Mouse (Mus musculus): ENCODE results near the gene Pik3ap1.
"Not testable (repeated sequence)": the region's sequence is repeated elsewhere in the genome, so short reads cannot be mapped to it uniquely, and the experiment has no call there.

Gene Pik3ap1

DNA sequence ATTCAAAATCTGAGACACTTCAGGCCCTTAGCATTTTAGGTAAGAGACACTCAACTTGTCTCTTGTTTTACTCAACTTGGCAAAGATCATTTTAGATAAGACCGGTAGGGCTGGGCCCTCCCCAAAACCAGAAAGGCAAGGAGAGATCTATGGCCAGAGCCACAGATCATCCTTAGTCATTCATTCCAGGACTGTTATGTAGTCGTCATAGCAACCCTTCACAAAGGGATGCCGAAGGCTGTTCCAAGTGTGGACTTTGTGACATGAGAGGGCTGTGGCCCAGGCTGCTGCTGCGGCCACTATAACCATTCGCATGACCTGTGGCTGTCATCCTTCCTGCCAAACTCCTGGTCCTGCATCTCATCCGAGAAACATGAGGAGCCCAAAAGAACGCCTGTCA, 54.5 kb downstream of the Pik3ap1 start:
- DNase-seq = no peak

- no peak for DNase-seq
Observed at GRCm38 (mm10) chr19:41329961-41330360, 54.9 kb downstream of the Pik3ap1 start.

DNA sequence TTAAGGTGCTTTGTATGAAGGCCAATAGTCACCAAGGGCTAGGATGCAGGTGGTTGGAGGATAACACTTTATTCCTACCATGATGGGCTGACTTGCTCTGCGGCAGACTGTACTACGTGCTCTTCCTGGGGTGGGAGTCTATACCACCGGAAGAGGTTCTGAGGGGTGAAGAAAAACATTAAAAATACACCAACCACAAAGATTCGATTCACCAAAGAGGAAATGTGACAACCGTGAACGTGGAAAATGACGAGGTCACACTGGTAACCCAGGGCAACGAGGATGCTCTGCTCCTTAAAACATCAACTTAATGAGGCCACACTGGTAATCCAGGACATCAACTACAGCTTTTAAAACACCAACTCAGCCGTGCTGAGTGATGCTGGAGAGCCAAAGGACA, 56.2 kb downstream of the Pik3ap1 start:
- DNase-seq = no peak

DNA sequence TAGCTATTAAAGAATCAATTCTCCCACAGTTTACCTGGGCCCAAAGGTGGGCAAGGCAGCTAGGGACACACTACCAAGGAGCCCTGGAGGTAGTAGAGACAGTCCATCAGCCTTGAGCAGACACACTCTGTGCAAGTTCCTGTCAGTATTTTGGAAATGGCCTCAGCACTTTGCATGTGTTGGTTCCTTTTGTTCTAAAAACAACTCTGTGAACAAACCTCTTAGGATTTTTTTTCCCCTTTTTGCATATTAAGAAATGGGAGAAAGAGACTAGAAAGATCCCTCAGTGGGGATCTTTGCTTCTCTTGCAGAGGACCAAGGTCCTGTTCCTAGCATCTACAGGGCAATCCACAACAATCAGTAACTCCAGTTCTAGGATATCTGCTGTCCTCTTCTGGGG, 61.1 kb downstream of the Pik3ap1 start:
- DNase-seq = no peak

GRCm38 (mm10) chr19:41323125-41323524, 61.8 kb downstream of the Pik3ap1 start:
- no peak for DNase-seq

- DNase-seq = no peak
Observed at GRCm38 (mm10) chr19:41321149-41321548, 63.8 kb downstream of the Pik3ap1 start.

DNA sequence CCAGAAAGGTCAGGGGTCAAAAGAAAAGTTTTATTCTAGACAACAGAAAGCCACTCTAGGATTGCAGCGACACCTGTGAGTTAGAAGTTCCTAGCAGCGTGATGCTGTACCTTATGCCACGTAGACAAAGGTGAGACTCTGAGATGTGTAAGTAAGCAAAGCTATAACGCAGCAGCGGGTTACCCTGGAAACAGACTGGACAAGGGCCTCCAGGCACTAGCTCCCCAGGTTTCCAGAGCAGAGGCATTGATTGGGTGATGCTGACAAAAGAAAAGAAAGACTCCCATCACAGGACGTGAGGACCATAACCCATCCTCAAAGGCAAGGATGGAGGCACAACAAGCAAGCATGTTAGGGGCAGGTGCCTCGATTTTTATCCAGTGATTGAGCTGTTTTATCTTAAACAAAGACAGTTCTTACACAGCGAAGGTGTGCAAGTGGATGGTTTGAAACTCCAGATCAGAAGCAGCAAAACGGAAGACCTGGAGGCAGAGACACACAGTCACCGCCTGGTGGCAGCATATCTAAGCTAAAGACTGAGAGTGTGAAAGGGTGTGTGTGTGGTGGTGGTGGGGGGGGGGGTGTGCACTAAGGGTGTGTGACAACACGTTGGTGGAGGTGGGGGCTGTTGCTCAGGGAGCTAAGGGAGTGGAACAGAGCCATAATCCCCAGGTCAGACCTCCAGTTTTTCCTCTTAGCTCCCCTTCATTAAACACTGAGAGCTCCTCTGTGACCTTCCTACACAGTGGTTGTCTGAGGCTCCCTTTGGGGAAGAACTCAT, 67.4 kb downstream of the Pik3ap1 start:
- peak; percentile 38 for DNase-seq

DNA sequence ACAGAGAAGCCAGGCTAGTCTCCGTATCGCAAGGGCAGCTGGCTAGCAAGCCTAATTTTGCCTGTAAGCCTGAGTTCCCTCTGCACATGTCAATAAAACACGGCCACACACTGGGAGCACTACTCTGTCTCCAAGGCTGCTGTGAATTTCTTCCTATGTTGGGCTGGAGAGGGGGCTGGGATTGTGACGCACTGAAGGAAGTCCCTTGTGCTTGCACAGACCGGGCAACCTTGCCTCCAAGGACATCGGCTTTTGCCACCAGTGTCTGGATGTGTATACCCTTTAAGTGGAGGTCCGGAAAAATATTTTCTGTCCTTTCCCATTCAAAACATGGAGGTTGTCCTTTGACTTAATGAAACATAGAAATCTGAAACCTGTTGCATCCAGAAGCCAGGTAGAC, 70.2 kb downstream of the Pik3ap1 start:
- DNase-seq = no peak

DNA sequence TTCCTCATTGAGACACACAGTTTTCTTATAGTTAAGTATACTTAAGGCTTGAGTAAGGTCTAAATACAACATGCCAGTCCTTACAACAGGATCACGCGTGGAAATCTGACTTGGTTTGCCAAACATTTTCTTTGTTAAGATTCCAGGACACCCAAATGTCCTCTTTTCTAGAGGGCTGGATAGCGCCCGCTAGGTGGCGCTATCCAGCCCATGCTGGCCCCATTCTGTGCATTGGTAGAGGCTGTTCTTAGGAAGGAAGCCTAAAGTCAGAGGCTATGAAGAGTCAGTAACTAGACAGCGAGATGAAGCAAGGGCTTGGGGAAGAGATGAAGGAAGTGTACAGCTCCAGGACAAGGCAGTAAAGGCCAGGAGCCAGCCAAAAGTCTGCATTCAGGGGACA, 71.2 kb downstream of the Pik3ap1 start:
- peak in 1 of 2 experiments; percentile 19 for DNase-seq

DNA sequence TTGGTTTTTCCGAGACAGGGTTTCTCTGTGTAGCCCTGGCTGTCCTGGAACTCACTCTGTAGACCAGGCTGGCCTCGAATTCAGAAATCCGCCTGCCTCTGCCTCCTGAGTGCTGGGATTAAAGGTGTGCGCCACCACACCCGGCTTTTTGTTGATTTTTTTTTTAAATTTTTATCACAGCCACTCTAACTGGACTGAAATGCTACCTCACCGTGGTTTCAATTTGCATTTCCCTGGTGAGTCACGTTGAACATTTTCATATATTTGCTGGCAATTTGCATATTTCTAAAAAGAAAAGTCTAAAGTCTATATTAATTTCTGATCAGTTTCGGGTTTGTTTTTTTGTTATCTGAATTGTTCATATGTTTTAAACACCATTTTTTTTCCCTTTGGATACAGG, 72.3 kb downstream of the Pik3ap1 start:
- not testable (repeated sequence) for DNase-seq

DNA sequence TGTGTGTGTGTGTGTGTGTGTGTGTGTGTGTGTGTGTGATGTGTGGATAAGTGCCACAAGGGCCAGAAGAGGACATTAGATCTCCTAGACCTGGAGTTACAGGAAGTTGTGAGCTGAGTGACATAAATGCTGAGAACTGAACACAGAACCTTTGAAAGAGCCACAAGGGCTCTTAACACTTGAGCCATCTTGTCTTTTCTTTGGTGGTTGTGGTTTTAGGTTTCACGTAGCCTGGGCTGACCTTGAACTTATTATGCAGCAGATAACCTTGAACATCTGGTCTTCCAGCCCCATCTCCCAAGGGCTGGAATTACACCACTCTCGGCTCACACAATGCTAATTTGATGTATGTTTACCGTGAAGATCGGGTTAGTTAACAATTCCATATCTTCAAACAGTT, 72.9 kb downstream of the Pik3ap1 start:
- no peak for DNase-seq

DNA sequence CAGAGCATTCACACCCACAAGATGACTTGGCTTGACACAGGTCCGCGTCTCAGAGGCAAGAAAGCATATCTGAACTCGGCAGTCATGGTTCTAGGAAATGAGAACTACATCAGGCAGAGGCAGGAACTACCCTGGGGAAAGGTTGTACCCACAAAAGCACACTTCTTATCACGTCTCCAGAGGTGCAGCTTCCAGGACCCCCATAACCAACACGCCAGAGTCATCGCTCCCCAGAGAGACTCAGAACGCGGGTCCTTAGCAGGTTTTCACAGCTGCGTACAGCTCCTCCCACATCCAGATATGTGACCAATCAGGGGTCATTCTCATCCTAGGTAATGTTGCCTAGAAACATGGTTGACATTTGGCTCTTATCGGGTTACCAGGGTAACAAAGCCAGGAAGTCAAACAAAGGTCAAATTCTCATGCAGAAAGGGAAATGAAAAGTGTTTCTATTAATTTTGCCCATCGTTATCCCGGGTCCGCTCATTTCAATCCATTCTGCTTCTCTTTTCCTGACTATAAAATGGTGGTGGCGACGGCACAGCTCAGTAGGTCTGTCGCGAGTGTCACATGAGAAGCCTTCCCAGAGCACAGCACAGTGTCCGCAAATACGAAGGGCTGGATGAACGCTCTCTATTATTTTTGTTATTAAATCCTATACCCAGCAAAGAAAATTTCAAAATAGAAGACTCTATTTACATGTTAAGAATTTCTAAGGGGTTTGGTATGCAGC, 73.8 kb downstream of the Pik3ap1 start:
- no peak for DNase-seq

DNA sequence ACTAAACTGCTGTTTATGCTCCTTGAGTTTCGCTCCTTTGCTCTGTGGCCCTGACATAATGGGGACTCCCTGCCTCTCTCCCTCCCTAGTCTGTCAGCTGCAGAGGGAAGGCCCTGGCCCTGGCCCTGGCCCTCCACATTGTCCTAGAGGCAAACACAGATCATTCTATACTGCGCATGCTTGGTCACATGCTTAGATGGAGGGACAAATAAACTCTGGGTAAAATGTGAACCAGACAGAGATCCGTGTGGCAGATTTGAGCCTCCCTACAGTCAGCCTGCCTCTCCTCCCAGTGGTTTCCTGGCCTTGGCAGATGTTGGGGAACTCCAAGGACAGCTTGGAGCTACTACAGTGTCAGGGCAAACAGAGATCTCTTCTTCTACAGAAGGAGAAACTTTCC, 81.0 kb downstream of the Pik3ap1 start:
- no peak for DNase-seq

GRCm38 (mm10) chr19:41303433-41303832, 81.5 kb downstream of the Pik3ap1 start:
- DNase-seq = no peak

DNA sequence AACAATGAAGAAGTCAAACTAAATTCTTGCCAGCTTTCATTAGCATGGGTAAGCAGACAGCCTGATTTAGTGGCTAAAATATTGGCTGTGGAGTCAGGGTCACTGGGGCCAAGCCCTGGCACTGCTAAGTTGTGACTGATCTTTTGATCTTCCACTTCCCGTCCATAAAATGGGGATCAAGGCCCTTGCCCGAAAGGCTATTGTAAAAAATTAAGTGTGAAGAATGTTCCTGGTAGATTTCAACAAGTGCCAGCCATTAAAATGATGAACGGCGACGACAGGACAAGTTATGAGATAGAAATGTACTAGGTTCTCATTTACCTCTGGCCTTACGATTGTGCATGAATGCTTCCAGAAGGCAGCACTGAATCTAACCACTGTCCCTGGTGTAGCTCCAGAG, 83.0 kb downstream of the Pik3ap1 start:
- no peak for DNase-seq

DNA sequence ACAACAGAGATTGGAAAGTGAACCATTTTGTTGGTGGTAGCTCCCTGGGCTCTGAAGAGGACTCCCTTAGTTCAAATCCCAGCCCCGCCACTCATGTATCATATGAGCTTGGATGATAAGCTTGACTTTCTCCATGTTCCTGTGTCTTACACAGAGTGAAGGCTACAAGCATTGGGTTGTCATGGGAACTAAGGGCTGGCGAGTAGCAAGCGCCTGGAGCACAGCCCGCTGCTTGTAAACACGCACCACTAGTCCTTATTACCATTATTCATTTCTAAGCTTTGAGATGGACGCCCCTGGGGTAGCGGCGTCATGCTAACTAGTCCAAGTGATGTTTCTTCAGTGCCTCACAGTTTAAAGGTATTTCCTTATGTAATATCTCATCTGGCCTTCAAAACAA, 85.5 kb downstream of the Pik3ap1 start:
- DNase-seq = no peak

- DNase-seq = no peak
Observed at GRCm38 (mm10) chr19:41290952-41291619, 93.8 kb downstream of the Pik3ap1 start.

GRCm38 (mm10) chr19:41288568-41288967, 96.3 kb downstream of the Pik3ap1 start:
- no peak for DNase-seq

DNA sequence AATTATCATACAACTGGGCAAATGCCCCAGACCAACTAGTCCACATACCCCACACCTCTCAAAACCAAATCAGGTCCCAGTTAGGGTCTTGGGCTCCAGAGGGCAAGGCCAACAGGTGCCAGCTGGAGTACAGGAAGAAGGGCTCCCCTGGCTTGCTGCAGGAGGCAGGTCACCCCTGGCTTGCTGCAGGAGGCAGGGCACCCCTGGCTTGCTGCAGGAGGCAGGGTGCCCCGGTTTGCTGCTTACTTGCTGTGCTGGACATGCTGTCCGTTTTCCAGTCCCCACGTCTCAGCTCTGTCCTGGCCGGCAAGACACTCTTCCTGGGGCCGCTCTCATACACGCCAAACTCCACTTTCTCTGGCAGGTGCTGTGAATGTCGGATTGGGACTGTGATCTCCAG, 97.7 kb downstream of the Pik3ap1 start:
- no peak for DNase-seq

DNA sequence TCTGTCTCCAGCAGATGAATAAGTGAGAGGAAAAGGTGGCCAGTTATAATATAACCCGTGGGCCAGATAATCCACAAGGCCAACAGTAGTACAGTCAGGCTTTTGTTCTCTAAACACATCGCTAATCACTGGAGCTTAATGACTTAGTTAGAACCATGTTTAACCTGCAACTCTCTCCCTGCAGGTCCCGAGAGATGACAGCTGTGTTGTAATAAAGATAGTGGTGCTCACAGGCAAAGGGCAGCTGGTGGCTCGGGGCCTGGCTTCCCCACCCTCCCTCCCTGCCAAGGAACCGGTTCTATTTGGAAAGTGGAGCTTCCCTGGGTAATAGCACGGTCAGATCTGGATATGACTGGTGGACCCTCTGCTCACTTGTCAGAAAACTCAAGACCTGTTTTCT, 100.4 kb downstream of the Pik3ap1 start:
- DNase-seq = no peak

GRCm38 (mm10) chr19:41282718-41283117, 102.2 kb downstream of the Pik3ap1 start:
- DNase-seq = no peak

GRCm38 (mm10) chr19:41282216-41282615, 102.7 kb downstream of the Pik3ap1 start:
- DNase-seq = no peak

GRCm38 (mm10) chr19:41279724-41280244, 105.1 kb downstream of the Pik3ap1 start:
- DNase-seq = no peak

GRCm38 (mm10) chr19:41278606-41279005, 106.3 kb downstream of the Pik3ap1 start:
- no peak for DNase-seq

Measured in thymus, postnatal 36 days (tissue).